Mouse (Mus musculus) CH12.LX (cell line): ENCODE measurements around the gene Cbfb.

ENCODE experiments used
- CHD2 ChIP-seq: IDR thresholded peaks from 2 replicates; pipeline ENCODE4 v1.6.1; 2011; ENCODE audit warnings: low read length, improper control_type of control experiment
- CTCF ChIP-seq, 2 experiments: IDR thresholded peaks in 1 of 2; conservative IDR thresholded peaks in 1 of 2; 2 replicates each; pipeline ENCODE4 v1.5.1; 2011 to 2012; ENCODE audit warnings: low read depth in 2 of 2, low read length in 2 of 2, improper control_type of control experiment in 1 of 2, inconsistent platforms in 1 of 2, mild to moderate bottlenecking in 1 of 2, moderate library complexity in 1 of 2
- E2F4 ChIP-seq: IDR thresholded peaks from 2 replicates; pipeline ENCODE4 v1.6.1; 2011; ENCODE audit warnings: low read depth, low read length, improper control_type of control experiment; ENCODE audit not compliant: insufficient replicate concordance
- EP300 ChIP-seq: IDR thresholded peaks from 2 replicates; pipeline ENCODE4 v1.6.1; 2011; ENCODE audit warnings: low read length, improper control_type of control experiment
- GABPA ChIP-seq: IDR thresholded peaks from 2 replicates; pipeline ENCODE4 v1.6.1; 2012; ENCODE audit warnings: low read depth, low read length, improper control_type of control experiment, inconsistent platforms; ENCODE audit not compliant: insufficient replicate concordance
- HCFC1 ChIP-seq: IDR thresholded peaks from 2 replicates; pipeline ENCODE4 v1.6.1; 2012; ENCODE audit warnings: low read depth, mild to moderate bottlenecking, inconsistent platforms, low read length, improper control_type of control experiment
- MAFK ChIP-seq: IDR thresholded peaks from 2 replicates; pipeline ENCODE4 v1.6.1; 2011; ENCODE audit warnings: low read length, improper control_type of control experiment; ENCODE audit not compliant: insufficient replicate concordance
- MAX ChIP-seq: IDR thresholded peaks from 2 replicates; pipeline ENCODE4 v1.6.1; 2011; ENCODE audit warnings: low read length, improper control_type of control experiment
- PAX5 ChIP-seq: IDR thresholded peaks from 2 replicates; pipeline ENCODE4 v1.6.1; 2012; ENCODE audit warnings: low read length, inconsistent platforms, mixed read lengths
- POLR2A ChIP-seq: IDR thresholded peaks from 2 replicates; pipeline ENCODE4 v1.6.1; 2011; ENCODE audit warnings: low read depth, mild to moderate bottlenecking, improper control_type of control experiment, low read length
- TCF12 ChIP-seq: IDR thresholded peaks from 2 replicates; pipeline ENCODE4 v1.6.1; 2014; ENCODE audit warnings: low read depth, mild to moderate bottlenecking, inconsistent platforms, low read length, improper control_type of control experiment
- USF2 ChIP-seq: conservative IDR thresholded peaks from 2 replicates; pipeline ENCODE4 v1.6.1; 2011; ENCODE audit warnings: low read depth, low read length, improper control_type of control experiment
- ZC3H11A ChIP-seq: IDR thresholded peaks from 2 replicates; pipeline ENCODE4 v1.6.1; 2012; ENCODE audit warnings: low read depth, mild to moderate bottlenecking, inconsistent platforms, low read length, improper control_type of control experiment

- TF ChIP-seq POLR2A (no peak), CTCF (conservative IDR thresholded peaks at IDR 0.05 in 1 of 2, IDR thresholded peaks at IDR 0.05 in 1 of 2; ENCODE audit: low read depth in 2 of 2, low read length in 2 of 2) (peak in 1 of 2 experiments; percentile 45; a peak in 2 of 4 replicates), ZC3H11A (no peak), MAFK (no peak), PAX5 (no peak), EP300 (no peak), USF2 (no peak), GABPA (no peak), MAX (peak; percentile 85), HCFC1 (no peak), E2F4 (no peak), TCF12 (no peak), CHD2 (no peak)
These were observed 12.4 kb upstream of the Cbfb start for GRCm38 (mm10) chr8:105158084-105158483.
